Mouse (Mus musculus) subcutaneous adipose tissue, adult 2 months (tissue): Measurements from ENCODE around the gene Abcc9. TPM values are rescaled to one million over a fixed set of nuclear protein-coding genes. Genes with fewer than 3 reads are reported as not detected.

Source experiments
- polyA plus RNA-seq: library from polyadenylated mRNA; depleted of rRNA; stranded (reverse); fragments of >200 nt; gene quantifications from 2 replicates; pipeline ENCODE4 v1.2.3, GENCODE M21; 2012; ENCODE audit warnings: low replicate concordance; rRNA removed

The Abcc9 gene
- 12.2 and 20.2 TPM in 2 replicates for polyA plus RNA-seq

DNA sequence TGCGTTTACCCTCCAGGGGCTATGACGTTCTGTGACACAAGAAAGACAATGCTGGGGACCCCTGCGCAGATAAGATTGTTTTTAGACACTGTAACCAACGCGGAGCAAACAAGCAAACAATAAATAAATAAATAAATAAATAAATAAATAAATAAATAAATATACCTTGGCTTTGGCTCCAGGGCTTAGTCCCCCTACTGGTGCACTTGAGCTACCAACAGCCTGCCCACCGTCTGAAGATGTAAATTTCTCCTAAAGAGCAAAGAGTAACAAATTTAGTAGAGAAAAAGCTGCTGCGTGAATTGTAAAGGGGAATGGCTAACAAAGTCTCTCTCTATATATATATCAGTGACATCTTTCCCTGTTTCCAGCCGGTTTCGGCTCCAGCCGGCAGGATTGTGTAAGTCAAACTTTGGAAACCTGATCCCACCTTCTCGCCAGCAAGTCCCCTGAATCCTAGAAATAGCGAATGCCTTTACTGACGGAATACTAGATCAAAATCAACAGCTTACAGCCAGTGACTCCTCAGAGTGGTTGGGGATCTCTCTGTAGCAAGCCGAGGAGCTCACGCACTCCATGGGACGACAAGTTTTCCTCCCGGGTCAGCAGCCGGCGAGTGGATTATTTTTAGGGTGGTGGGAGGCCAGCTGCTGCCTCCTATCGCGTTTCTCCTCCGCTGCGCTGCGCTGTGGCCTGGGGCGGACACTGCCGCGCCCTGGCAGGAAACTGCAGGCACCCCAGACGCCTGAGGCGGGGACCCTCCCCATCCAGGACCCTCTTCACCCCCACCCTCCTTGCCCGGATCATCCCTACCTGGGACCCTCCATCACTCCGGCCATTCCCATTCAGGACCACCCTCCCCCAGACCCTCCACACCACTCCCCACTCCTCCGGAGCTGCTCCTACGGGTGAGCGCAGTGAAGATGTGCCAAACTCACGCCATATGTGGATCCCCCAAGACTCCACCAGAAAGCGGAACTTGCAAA is at the start of gene Abcc9:
Abcc9 (minus strand) TSS at position 664 of the 986 bp plus-strand sequence.

DNA sequence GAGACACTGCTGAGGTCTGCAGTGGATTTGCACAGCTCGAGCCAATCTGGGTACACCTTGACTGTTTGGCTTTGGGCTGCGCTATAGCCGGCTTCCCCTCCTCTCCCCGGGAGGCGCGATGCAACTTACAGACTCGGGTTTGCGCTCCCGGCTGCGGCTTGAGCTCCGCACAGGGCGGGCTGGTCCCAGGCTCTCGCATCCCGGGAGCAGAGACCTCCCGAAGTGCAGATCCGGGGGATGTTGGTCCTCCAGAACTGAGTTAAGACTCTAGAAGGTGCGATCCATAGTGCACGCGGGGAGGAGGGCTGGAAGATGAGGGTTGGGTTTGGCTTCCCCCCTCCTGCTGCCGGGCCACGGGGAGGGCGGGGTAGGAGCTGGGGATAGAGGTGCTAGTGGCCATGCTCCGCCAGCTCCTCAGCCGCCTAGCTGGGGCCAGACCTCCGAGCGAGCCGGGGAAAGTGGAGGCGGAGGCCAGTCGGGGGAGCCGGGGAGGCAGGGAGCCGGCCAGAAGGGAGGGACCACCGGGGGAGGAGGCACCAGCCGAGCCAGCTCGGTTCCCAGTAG is 131.0 kb downstream of the Abcc9 start, which contains the start of gene Kcnj8:
Kcnj8 (minus strand) TSS at position 560 of the 564 bp plus-strand sequence.

Other genes with a start within 250 kb of the Abcc9 start
- gene Gys2, start 229.2 kb downstream of the Abcc9 start, polyA plus RNA-seq, result 7.4 and 31.5 TPM in 2 replicates
- 189 and 330 TPM in 2 replicates for gene Ldhb, start 194.4 kb downstream of the Abcc9 start, polyA plus RNA-seq
- gene Kcnj8, start 130.7 kb downstream of the Abcc9 start, polyA plus RNA-seq, result 28.7 and 49.8 TPM in 2 replicates
- gene Cmas, start 54.4 kb upstream of the Abcc9 start, polyA plus RNA-seq, result 9.5 and 13.2 TPM in 2 replicates
- not detected in 2 replicates for gene Sult6b2, start 102.2 kb upstream of the Abcc9 start, polyA plus RNA-seq